Mouse (Mus musculus) MEL (cell line): ENCODE measurements around the gene Glra3. TPM values are rescaled to one million over a fixed set of nuclear protein-coding genes. Genes with fewer than 3 reads are reported as not detected.

Experiments used
- DNase-seq: peaks from one replicate; pipeline ENCODE4 v3.0.0; 2011; ENCODE audit warnings: low read depth, low spot score
- H3K27ac ChIP-seq: 2 replicates; pipeline ENCODE4 v1.5.1; 2012; ENCODE audit warnings: low read depth, mild to moderate bottlenecking, control low read depth, low read length, moderate library complexity; ENCODE audit not compliant: control insufficient read depth
- H3K27me3 ChIP-seq, 2 experiments: fragments of 150-350 bp in 1 of 2; sonication (generic) in 1 of 2; 2 replicates each; pipeline ENCODE4 v1.6.1; 2012; ENCODE audit warnings: low read length in 2 of 2, mild to moderate bottlenecking in 2 of 2, improper control_type of control experiment in 1 of 2, moderate library complexity in 1 of 2; ENCODE audit not compliant: insufficient read depth in 2 of 2, control insufficient read depth in 1 of 2
- H3K36me3 ChIP-seq, 2 experiments: 2 replicates each; pipeline ENCODE4 v1.6.1; 2012 to 2014; ENCODE audit warnings: low read length in 2 of 2, improper control_type of control experiment in 1 of 2, inconsistent platforms in 1 of 2, mild to moderate bottlenecking in 1 of 2; ENCODE audit not compliant: insufficient read depth in 2 of 2, control insufficient read depth in 1 of 2
- H3K4me1 ChIP-seq, 2 experiments: fragments of 150-350 bp in 1 of 2; sonication (generic) in 1 of 2; 2 replicates each; pipeline ENCODE4 v1.6.1; 2012; ENCODE audit warnings: low read length in 2 of 2, improper control_type of control experiment in 1 of 2, mild to moderate bottlenecking in 1 of 2; ENCODE audit not compliant: insufficient read depth in 2 of 2, control insufficient read depth in 1 of 2
- H3K4me3 ChIP-seq, 2 experiments: fragments of 150-350 bp in 1 of 2; sonication (generic) in 1 of 2; 2 replicates each; pipeline ENCODE4 v1.5.1; 2012; ENCODE audit warnings: low read depth in 2 of 2, low read length in 2 of 2, mild to moderate bottlenecking in 2 of 2, moderate library complexity in 2 of 2, control low read depth in 1 of 2, improper control_type of control experiment in 1 of 2; ENCODE audit not compliant: control insufficient read depth in 1 of 2, insufficient read depth in 1 of 2
- H3K79me2 ChIP-seq: 2 replicates; pipeline ENCODE4 v1.6.1; 2012; ENCODE audit warnings: mild to moderate bottlenecking, low read length, moderate library complexity; ENCODE audit not compliant: control insufficient read depth, poor library complexity, insufficient read depth
- H3K9ac ChIP-seq: 2 replicates; pipeline ENCODE4 v1.6.1; 2012; ENCODE audit warnings: low read depth, mild to moderate bottlenecking, control low read depth, low read length, moderate library complexity; ENCODE audit not compliant: control insufficient read depth, poor library complexity, severe bottlenecking
- H3K9me3 ChIP-seq: fragments of 150-350 bp; sonication (generic); replicated peaks from 2 replicates; pipeline ENCODE4 v1.6.1; 2012; ENCODE audit warnings: mild to moderate bottlenecking, low read length, improper control_type of control experiment, moderate library complexity; ENCODE audit not compliant: insufficient read depth
- BHLHE40 ChIP-seq: IDR thresholded peaks from 2 replicates; pipeline ENCODE4 v1.6.1; 2012; ENCODE audit warnings: low read depth, mild to moderate bottlenecking, inconsistent platforms, low read length, improper control_type of control experiment, borderline replicate concordance
- CHD1 ChIP-seq: IDR thresholded peaks from 2 replicates; pipeline ENCODE4 v1.6.1; 2012; ENCODE audit warnings: low read depth, mild to moderate bottlenecking, inconsistent platforms, low read length, improper control_type of control experiment
- CTCF ChIP-seq, 3 experiments: IDR thresholded peaks in 2 of 3; conservative IDR thresholded peaks in 1 of 3; 2 replicates each; pipeline ENCODE4 v1.5.1; 2011 to 2012; ENCODE audit warnings: low read length in 3 of 3, low read depth in 2 of 3, mild to moderate bottlenecking in 2 of 3, improper control_type of control experiment in 1 of 3, inconsistent platforms in 1 of 3, mixed read lengths in 1 of 3, moderate library complexity in 1 of 3; ENCODE audit not compliant: control insufficient read depth in 1 of 3, insufficient read depth in 1 of 3, poor library complexity in 1 of 3, severe bottlenecking in 1 of 3
- GABPA ChIP-seq: IDR thresholded peaks from 2 replicates; pipeline ENCODE4 v1.6.1; 2012; ENCODE audit warnings: low read depth, mild to moderate bottlenecking, inconsistent platforms, low read length, improper control_type of control experiment, moderate library complexity
- HCFC1 ChIP-seq: IDR thresholded peaks from 2 replicates; pipeline ENCODE4 v1.6.1; 2012; ENCODE audit warnings: low read depth, mild to moderate bottlenecking, inconsistent platforms, low read length, improper control_type of control experiment, moderate library complexity
- KAT2A ChIP-seq: conservative IDR thresholded peaks from 2 replicates; pipeline ENCODE4 v1.6.1; 2012; ENCODE audit warnings: low read depth, low read length, improper control_type of control experiment, inconsistent platforms
- MAZ ChIP-seq: IDR thresholded peaks from 2 replicates; pipeline ENCODE4 v1.6.1; 2012; ENCODE audit warnings: low read depth, mild to moderate bottlenecking, inconsistent platforms, low read length, improper control_type of control experiment
- MYB ChIP-seq: IDR thresholded peaks from 2 replicates; pipeline ENCODE4 v1.6.1; 2011; ENCODE audit warnings: mild to moderate bottlenecking, low read depth, low read length, improper control_type of control experiment
- NRF1 ChIP-seq: IDR thresholded peaks from 2 replicates; pipeline ENCODE4 v1.6.1; 2014; ENCODE audit warnings: low read depth, mild to moderate bottlenecking, inconsistent platforms, low read length, improper control_type of control experiment, moderate library complexity; ENCODE audit not compliant: poor library complexity, insufficient read depth, severe bottlenecking
- POLR2A ChIP-seq, 2 experiments: IDR thresholded peaks; 2 replicates each; pipeline ENCODE4 v1.6.1; 2011 to 2012; ENCODE audit warnings: low read length in 2 of 2, mild to moderate bottlenecking in 2 of 2, control low read depth in 1 of 2, improper control_type of control experiment in 1 of 2, low read depth in 1 of 2, moderate library complexity in 1 of 2; ENCODE audit not compliant: control insufficient read depth in 1 of 2, insufficient read depth in 1 of 2, poor library complexity in 1 of 2
- POLR2AphosphoS2 ChIP-seq: IDR thresholded peaks from 2 replicates; pipeline ENCODE4 v1.6.1; 2011; ENCODE audit warnings: low read length, improper control_type of control experiment
- RAD21 ChIP-seq: IDR thresholded peaks from 2 replicates; pipeline ENCODE4 v1.6.1; 2011; ENCODE audit warnings: mild to moderate bottlenecking, low read depth, low read length, improper control_type of control experiment
- SMC3 ChIP-seq: IDR thresholded peaks from 2 replicates; pipeline ENCODE4 v1.6.1; 2011; ENCODE audit warnings: low read depth, low read length, improper control_type of control experiment
- TAL1 ChIP-seq: IDR thresholded peaks from 2 replicates; pipeline ENCODE4 v1.6.1; 2012; ENCODE audit warnings: mild to moderate bottlenecking, inconsistent platforms, low read length, moderate library complexity, mixed read lengths
- TCF12 ChIP-seq: IDR thresholded peaks from 2 replicates; pipeline ENCODE4 v1.6.1; 2014; ENCODE audit warnings: low read depth, mild to moderate bottlenecking, inconsistent platforms, low read length, improper control_type of control experiment, moderate library complexity
- UBTF ChIP-seq: IDR thresholded peaks from 2 replicates; pipeline ENCODE4 v1.6.1; 2012; ENCODE audit warnings: low read depth, mild to moderate bottlenecking, inconsistent platforms, low read length, improper control_type of control experiment, moderate library complexity, borderline replicate concordance; ENCODE audit not compliant: insufficient read depth
- ZC3H11A ChIP-seq: IDR thresholded peaks from 2 replicates; pipeline ENCODE4 v1.6.1; 2012; ENCODE audit warnings: low read depth, mild to moderate bottlenecking, inconsistent platforms, low read length, improper control_type of control experiment
- ZMIZ1 ChIP-seq: IDR thresholded peaks from 2 replicates; pipeline ENCODE4 v1.6.1; 2012; ENCODE audit warnings: low read depth, mild to moderate bottlenecking, inconsistent platforms, low read length, improper control_type of control experiment, moderate library complexity
- polyA plus RNA-seq, 2 experiments: library from polyadenylated mRNA; stranded (reverse) in 1 of 2; unstranded in 1 of 2; fragments of >175 nt in 1 of 2; fragments of >200 nt in 1 of 2; gene quantifications; 2 replicates each; pipeline versions ENCODE4 v1.2.1 to v1.2.4; 2012; ENCODE audit warnings: low replicate concordance in 2 of 2, low read depth in 1 of 2; ENCODE audit not compliant: insufficient read length in 2 of 2, insufficient read depth in 1 of 2, missing spikeins in 1 of 2
- total RNA-seq: library from RNA; depleted of rRNA; stranded (reverse); fragments of 300-350 nt; gene quantifications from 2 replicates; pipeline ENCODE4 v1.2.3, GENCODE M21; 2012

The Glra3 gene
- total and polyA plus RNA-seq, 3 experiments, result not detected

DNA sequence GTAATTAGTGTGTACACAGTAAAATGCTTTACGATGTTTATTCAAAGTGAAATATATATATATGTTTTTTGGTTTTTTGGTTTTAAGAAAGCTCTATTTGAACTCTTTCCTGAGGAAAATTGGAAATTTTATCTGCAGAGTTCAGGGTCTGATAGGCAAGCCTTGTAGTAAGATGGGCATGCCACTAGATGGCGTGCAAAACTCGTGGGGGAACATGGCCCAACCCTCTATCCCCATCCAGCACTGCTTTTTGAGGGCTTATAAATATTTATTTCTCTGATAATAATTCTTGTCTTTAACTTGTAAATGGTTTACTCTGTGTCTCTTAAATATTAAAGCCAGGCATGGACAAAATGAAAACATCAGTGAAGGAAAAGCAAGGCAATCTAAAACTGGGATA is 122.8 kb downstream of the Glra3 start:
- Histone ChIP-seq H3K4me3 (no peak overlapping the region), H3K27ac (no peak overlapping the region), H3K36me3 (no peaks in the 10 kb centered on the region), H3K27me3 (no peaks in the 10 kb centered on the region), H3K9me3 (no peaks in the 10 kb centered on the region), H3K9ac (no peak overlapping the region), H3K79me2 (no peaks in the 10 kb centered on the region), H3K4me1 (no peaks in the 10 kb centered on the region)
- TF ChIP-seq TCF12, result no peak
- TF ChIP-seq HCFC1, result no peak
- no peak for TF ChIP-seq NRF1
- no peak for TF ChIP-seq TAL1
- peak; percentile 20 to 46 (median 30); a peak in 5 of 6 replicates for TF ChIP-seq CTCF (IDR thresholded peaks at IDR 0.05 in 2 of 3, conservative IDR thresholded peaks at IDR 0.05 in 1 of 3; ENCODE audit: control insufficient read depth in 1 of 3, insufficient read depth in 1 of 3, low read depth in 2 of 3, low read length in 3 of 3, poor library complexity in 1 of 3, severe bottlenecking in 1 of 3)
- TF ChIP-seq ZC3H11A, result no peak
- no peak for TF ChIP-seq MAZ
- peak; percentile 30 for TF ChIP-seq SMC3
- peak; percentile 27 for TF ChIP-seq RAD21
- no peak for TF ChIP-seq ZMIZ1
- TF ChIP-seq MYB, result no peak
- no peak for TF ChIP-seq UBTF
- TF ChIP-seq GABPA, result no peak
- no peak for TF ChIP-seq CHD1
- no peak for TF ChIP-seq POLR2A (IDR thresholded peaks at IDR 0.05; ENCODE audit: control insufficient read depth in 1 of 2, insufficient read depth in 1 of 2, low read depth in 1 of 2, low read length in 2 of 2, poor library complexity in 1 of 2)
- TF ChIP-seq KAT2A, result no peak
- TF ChIP-seq BHLHE40, result no peak
- DNase-seq, result peak; percentile 3

DNA sequence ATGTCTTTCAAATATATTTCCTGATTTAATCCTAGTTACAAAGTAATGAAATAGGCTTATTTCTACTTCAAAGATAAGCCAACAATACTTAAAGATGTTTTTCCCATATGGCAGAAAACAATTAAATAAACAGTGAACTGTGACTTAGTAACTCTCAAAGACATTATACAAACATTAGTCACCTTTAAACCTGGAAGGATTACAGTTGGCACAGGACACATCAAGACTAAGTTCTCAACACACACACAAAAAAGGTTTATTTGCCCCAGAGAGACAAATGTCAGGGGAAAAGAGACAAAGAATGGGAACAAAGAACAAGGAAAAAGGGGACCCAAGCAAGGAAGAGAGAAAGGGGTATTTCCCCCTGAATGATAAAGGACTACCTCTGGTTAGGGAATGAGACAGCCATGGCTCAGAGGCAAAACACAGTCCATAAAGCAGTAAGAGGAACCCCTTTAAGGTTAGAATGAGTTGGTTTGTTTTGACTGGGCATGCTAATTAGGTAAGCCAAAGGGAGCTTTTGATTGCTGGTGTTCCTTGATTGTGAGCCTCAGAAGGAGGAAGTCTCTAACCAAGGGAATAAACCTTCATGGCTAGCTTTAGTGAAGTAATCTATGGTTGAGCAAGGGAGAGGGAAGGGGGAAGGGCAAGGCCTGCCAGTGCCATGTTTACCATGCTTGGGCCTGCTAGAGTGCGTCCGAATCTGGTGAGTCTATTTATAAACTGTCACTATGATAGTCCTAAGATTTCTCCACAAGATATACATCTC is 130.4 kb downstream of the Glra3 start:
- Histone ChIP-seq H3K4me3 (no peak overlapping the region), H3K9me3 (no peaks in the 10 kb centered on the region), H3K9ac (no peak overlapping the region), H3K27ac (no peak overlapping the region), H3K79me2 (no peaks in the 10 kb centered on the region), H3K36me3 (no peaks in the 10 kb centered on the region), H3K4me1 (no peaks in the 10 kb centered on the region), H3K27me3 (no peaks in the 10 kb centered on the region)
- TF ChIP-seq TCF12 (no peak), POLR2AphosphoS2 (no peak)
- DNase-seq, result no peak
